Mouse (Mus musculus) forebrain, embryonic 14.5 days (tissue): ENCODE results near the gene H2-Eb1. TPM values are rescaled to one million over a fixed set of nuclear protein-coding genes. Genes with fewer than 3 reads are reported as not detected.

Source experiments
- ATAC-seq: fragments of 200-750 bp; cut with Nextera tagmentation; 2 replicates; pipeline ENCODE4 v1.8.0; 2017; ENCODE audit warnings: mild to moderate bottlenecking, moderate library complexity
- DNase-seq: peaks from one replicate; pipeline ENCODE4 v3.0.0-alpha.2; 2015; ENCODE audit warnings: low spot score
- H3K27ac ChIP-seq: fragments of 300-500 bp; sonication (generic); 2 replicates; pipeline ENCODE4 v1.5.1; 2014; ENCODE audit warnings: low read depth, mild to moderate bottlenecking, control low read depth, low read length, moderate library complexity
- H3K27me3 ChIP-seq: fragments of 300-500 bp; sonication (generic); replicated peaks from 2 replicates; pipeline ENCODE4 v1.6.1; 2014; ENCODE audit warnings: low read length, control low read depth, mixed read lengths; ENCODE audit not compliant: control insufficient read depth, insufficient read depth
- H3K36me3 ChIP-seq: fragments of 300-500 bp; sonication (generic); 2 replicates; pipeline ENCODE4 v1.6.1; 2014; ENCODE audit warnings: low read length, control low read depth; ENCODE audit not compliant: control insufficient read depth, insufficient read depth
- H3K4me1 ChIP-seq: fragments of 300-500 bp; sonication (generic); 2 replicates; pipeline ENCODE4 v1.6.1; 2014; ENCODE audit warnings: antibody characterized with exemption, low read length, control low read depth; ENCODE audit not compliant: control insufficient read depth, insufficient read depth
- H3K4me2 ChIP-seq: fragments of 300-500 bp; sonication (generic); 2 replicates; pipeline ENCODE4 v1.6.1; 2014; ENCODE audit warnings: mild to moderate bottlenecking, control low read depth, low read length
- H3K4me3 ChIP-seq: fragments of 300-500 bp; sonication (generic); 2 replicates; pipeline ENCODE4 v1.5.1; 2014; ENCODE audit warnings: low read depth, low read length, control low read depth
- H3K9ac ChIP-seq: fragments of 300-500 bp; sonication (generic); 2 replicates; pipeline ENCODE4 v1.6.1; 2014; ENCODE audit warnings: mild to moderate bottlenecking, low read length, control low read depth, moderate library complexity
- H3K9me3 ChIP-seq: fragments of 300-500 bp; sonication (generic); replicated peaks from 2 replicates; pipeline ENCODE4 v1.6.1; 2016; ENCODE audit warnings: low read length, control low read depth, mixed read lengths; ENCODE audit not compliant: control insufficient read depth
- WGBS: fragments of 180-500 bp; shearing (Covaris S2); extraction: QIAGEN DNeasy Blood & Tissue Kit; methylation state at CpG from one replicate; pipeline ENCODE4 v1.1.7; 2014; 5-methylcytosine and 5-hydroxymethylcytosine counted together
- polyA plus RNA-seq: library from polyadenylated mRNA; unstranded; fragments of >200 nt; fragmentation: Nextera tagmentation; extraction: Ambion mirVana; gene quantifications from 2 replicates; pipeline ENCODE4 v1.2.1, GENCODE M21; 2014

The H2-Eb1 gene
- polyA plus RNA-seq, 1 experiment from 2014 or later: 0.85 TPM

GRCm38 (mm10) chr17:34316697-34317096 lies 11.0 kb downstream of the H2-Eb1 start:
- no peaks in the 10 kb centered on the region for H3K27me3 ChIP-seq
- DNase-seq (no peak), ATAC-seq (no peak)
- H3K9me3 ChIP-seq: no peaks in the 10 kb centered on the region
- no peaks in the 10 kb centered on the region for H3K36me3 ChIP-seq
- H3K9ac ChIP-seq: no peak overlapping the region
- WGBS: 73% methylated on average over 2 of the region's 2 CpGs
- H3K4me2 ChIP-seq: no peak overlapping the region
- no peak overlapping the region for H3K4me3 ChIP-seq
- H3K4me1 ChIP-seq: no peaks in the 10 kb centered on the region
- no peak overlapping the region for H3K27ac ChIP-seq

GRCm38 (mm10) chr17:34317275-34317674 lies 11.6 kb downstream of the H2-Eb1 start:
- no peak for DNase-seq
- no peak for ATAC-seq
- WGBS: 54% methylated on average over 2 of the region's 2 CpGs
- H3K9ac ChIP-seq: no peak overlapping the region
- H3K27me3 ChIP-seq: no peaks in the 10 kb centered on the region
- no peak overlapping the region for H3K4me3 ChIP-seq
- H3K4me1 ChIP-seq: no peaks in the 10 kb centered on the region
- no peaks in the 10 kb centered on the region for H3K9me3 ChIP-seq
- H3K36me3 ChIP-seq: no peaks in the 10 kb centered on the region
- no peak overlapping the region for H3K27ac ChIP-seq
- no peak overlapping the region for H3K4me2 ChIP-seq

DNA sequence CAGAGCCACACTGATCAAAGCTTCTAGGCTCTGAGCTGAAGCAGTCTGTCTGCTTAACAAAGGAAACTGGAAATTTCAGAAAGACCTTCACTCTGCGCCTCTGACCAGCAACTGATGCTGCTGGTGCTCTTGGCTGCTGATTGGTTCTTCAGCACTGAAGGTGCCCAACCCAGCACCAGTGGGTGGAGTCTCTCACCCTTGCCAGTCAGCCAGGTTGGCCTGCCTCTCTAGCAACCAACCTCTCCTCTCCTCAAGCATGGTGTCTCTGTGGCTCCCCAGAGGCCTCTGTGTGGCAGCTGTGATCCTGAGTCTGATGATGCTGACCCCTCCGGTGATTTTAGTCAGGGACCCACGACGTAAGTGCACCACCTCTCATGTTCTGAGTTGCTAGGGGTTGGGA lies 19.8 kb downstream of the H2-Eb1 start, which contains the start of gene H2-Eb2:
TSS of gene H2-Eb2 (plus strand) at position 230 of the 400 bp plus-strand sequence.
- Histone ChIP-seq H3K4me3 (no peak within 1 kb of the TSS), H3K4me2 (no peak within 1 kb of the TSS), H3K27me3 (no peaks in the 10 kb centered on the region), H3K36me3 (no peaks in the 10 kb centered on the region), H3K9ac (no peak within 1 kb of the TSS), H3K9me3 (no peaks in the 10 kb centered on the region), H3K27ac (no peak within 1 kb of the TSS), H3K4me1 (no peaks in the 10 kb centered on the region)
- ATAC-seq (no peak), DNase-seq (no peak)
- 38% methylated on average over 4 of the region's 4 CpGs for WGBS

DNA sequence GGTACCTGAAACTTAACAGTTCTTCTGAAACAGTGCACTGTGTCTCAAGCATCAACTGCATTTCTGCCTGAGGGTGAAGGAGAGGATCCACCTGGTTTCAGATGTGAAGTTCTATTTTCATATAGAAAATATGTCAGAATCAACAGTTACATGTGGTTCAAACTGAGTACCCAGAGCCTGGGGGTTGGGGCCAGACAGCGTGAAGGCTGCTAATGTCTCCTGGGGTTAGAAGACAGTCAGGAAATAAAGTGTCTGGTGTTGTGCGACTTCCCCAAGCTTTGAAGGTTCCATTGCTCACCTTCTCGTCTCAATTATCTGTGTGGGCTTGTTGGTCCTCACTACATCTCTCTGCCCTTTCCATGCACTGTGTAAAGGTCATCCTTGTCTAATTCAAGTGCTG lies 20.7 kb downstream of the H2-Eb1 start:
- no peak for DNase-seq
- WGBS: 71% methylated on average over 3 of the region's 3 CpGs
- Histone ChIP-seq H3K27ac (no peak overlapping the region), H3K4me1 (no peaks in the 10 kb centered on the region), H3K4me2 (no peak overlapping the region), H3K4me3 (no peak overlapping the region), H3K9ac (no peak overlapping the region), H3K9me3 (no peaks in the 10 kb centered on the region), H3K36me3 (no peaks in the 10 kb centered on the region), H3K27me3 (no peaks in the 10 kb centered on the region)
- no peak for ATAC-seq

DNA sequence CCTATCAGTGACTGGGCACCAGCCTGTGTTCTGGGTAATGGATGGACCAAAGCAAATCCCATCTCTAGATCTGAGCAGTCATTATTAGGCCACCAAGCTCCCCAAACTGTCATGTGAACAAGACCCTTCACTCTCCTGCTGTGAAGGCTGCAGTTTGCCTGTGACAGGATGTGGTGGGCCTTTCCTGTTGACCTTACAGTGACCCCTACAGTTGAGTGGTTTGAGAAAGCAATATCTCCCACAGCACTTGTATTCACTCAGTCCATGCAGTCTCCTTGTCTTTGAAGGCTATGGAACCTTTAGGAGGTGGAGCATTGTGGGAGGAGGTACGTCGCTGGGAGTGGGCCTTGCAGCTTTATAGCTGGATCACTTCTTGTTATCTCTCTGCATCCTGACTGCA lies 24.1 kb downstream of the H2-Eb1 start:
- WGBS: 80% methylated on average over 2 of the region's 2 CpGs
- H3K9me3 ChIP-seq: no peaks in the 10 kb centered on the region
- H3K9ac ChIP-seq: no peak overlapping the region
- no peak for ATAC-seq
- H3K4me2 ChIP-seq: no peak overlapping the region
- no peaks in the 10 kb centered on the region for H3K27me3 ChIP-seq
- no peak overlapping the region for H3K4me3 ChIP-seq
- no peaks in the 10 kb centered on the region for H3K4me1 ChIP-seq
- H3K27ac ChIP-seq: no peak overlapping the region
- H3K36me3 ChIP-seq: no peaks in the 10 kb centered on the region
- DNase-seq: no peak

- no peak overlapping the region for H3K4me2 ChIP-seq
- no peak for ATAC-seq
- DNase-seq: no peak
Observed at GRCm38 (mm10) chr17:34331200-34331599, 25.5 kb downstream of the H2-Eb1 start.

GRCm38 (mm10) chr17:34340619-34341402 lies 35.1 kb downstream of the H2-Eb1 start:
- no peak for ATAC-seq
- Histone ChIP-seq H3K9ac (no peak overlapping the region), H3K27ac (no peak overlapping the region), H3K36me3 (no peaks in the 10 kb centered on the region), H3K4me3 (no peak overlapping the region), H3K9me3 (no peaks in the 10 kb centered on the region), H3K27me3 (no peaks in the 10 kb centered on the region; the same call in 1 of the 2 replicates), H3K4me2 (no peak overlapping the region), H3K4me1 (no peaks in the 10 kb centered on the region)
- 46% methylated on average over 3 of the region's 3 CpGs for WGBS
- DNase-seq: no peak

More at GRCm38 (mm10) chr17:34331200-34331599, 25.5 kb downstream of the H2-Eb1 start:
- no peaks in the 10 kb centered on the region for H3K27me3 ChIP-seq
- H3K9me3 ChIP-seq: no peaks in the 10 kb centered on the region
- H3K4me1 ChIP-seq: no peaks in the 10 kb centered on the region
- H3K4me3 ChIP-seq: no peak overlapping the region
- H3K9ac ChIP-seq: no peak overlapping the region
- no peak overlapping the region for H3K27ac ChIP-seq
- H3K36me3 ChIP-seq: no peaks in the 10 kb centered on the region
- 97% methylated on average over 1 of the region's 1 CpGs for WGBS

GRCm38 (mm10) chr17:34344882-34345281 lies 39.2 kb downstream of the H2-Eb1 start:
- no peaks in the 10 kb centered on the region for H3K9me3 ChIP-seq
- 92% methylated on average over 4 of the region's 4 CpGs for WGBS
- no peak overlapping the region for H3K4me2 ChIP-seq
- no peak for ATAC-seq
- DNase-seq: no peak
- H3K4me3 ChIP-seq: no peak overlapping the region
- H3K4me1 ChIP-seq: no peaks in the 10 kb centered on the region
- no peaks in the 10 kb centered on the region for H3K36me3 ChIP-seq
- H3K9ac ChIP-seq: no peak overlapping the region
- no peak overlapping the region for H3K27ac ChIP-seq
- H3K27me3 ChIP-seq: no peaks in the 10 kb centered on the region; the same call in 1 of the 2 replicates

DNA sequence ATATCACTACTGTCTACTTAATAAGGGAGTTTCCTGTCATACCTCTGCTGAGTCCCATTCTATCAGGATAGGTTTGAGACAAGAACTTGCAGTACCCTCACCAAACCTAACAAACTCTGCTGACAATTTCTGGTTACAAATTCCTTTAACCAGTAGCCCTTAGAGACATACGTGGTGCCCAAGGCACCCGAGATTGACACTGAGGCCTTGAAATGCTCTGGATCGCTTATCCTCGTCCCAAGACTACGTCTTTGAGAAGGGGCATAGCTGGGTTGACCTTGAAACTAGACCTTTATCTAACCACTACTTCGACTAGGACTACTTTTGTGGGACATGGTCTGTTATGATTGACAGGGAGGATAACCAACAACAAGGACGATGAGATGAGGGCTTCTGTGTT lies 39.8 kb downstream of the H2-Eb1 start:
- WGBS: 87% methylated on average over 7 of the region's 7 CpGs
- Histone ChIP-seq H3K4me1 (no peaks in the 10 kb centered on the region), H3K4me3 (no peak overlapping the region), H3K9ac (no peak overlapping the region), H3K9me3 (no peaks in the 10 kb centered on the region), H3K27ac (no peak overlapping the region), H3K27me3 (no peaks in the 10 kb centered on the region; the same call in 1 of the 2 replicates), H3K36me3 (no peaks in the 10 kb centered on the region), H3K4me2 (no peak overlapping the region)
- no peak for DNase-seq
- no peak for ATAC-seq
